9 mouse cellular contexts compared by ENCODE assay signal in genomic region chr7:131899356-131899755, GRCm38 (mm10).
DNase-seq lines count a peak whose midpoint lies in the region; ATAC-seq lines count a peak whose summit lies in the region.
"Had no signal": no experiment of that assay in that cellular context is flagged by ENCODE, and none has a peak within 500 bp of the region (broad histone marks: within the 10 kb centered on the region; RNA-seq: fewer than 3 reads in every experiment).

No protein-coding gene starts in this region.

- H3K27ac ChIP-seq in midbrain, embryonic 14.5 days (replicated peaks; ENCODE audit: low read depth, low read length), result no peak overlapping the region
- no peak overlapping the region for H3K27ac ChIP-seq in midbrain, embryonic 15.5 days
- H3K27ac ChIP-seq in forebrain, embryonic 16.5 days (ENCODE audit: low read length), result peak overlapping the region; percentile 21; the same call in 1 of the 2 replicates
- H3K27ac ChIP-seq in limb, embryonic 10.5 days, result no peak overlapping the region
- H3K27ac ChIP-seq: embryonic facial prominence, embryonic 13.5 days had no signal

- no peaks in the 10 kb centered on the region for H3K27me3 ChIP-seq in midbrain, embryonic 14.5 days (ENCODE audit: control insufficient read depth, insufficient read depth, low read length)
- no peaks in the 10 kb centered on the region for H3K27me3 ChIP-seq in midbrain, embryonic 15.5 days (replicated peaks)
- H3K27me3 ChIP-seq in forebrain, embryonic 16.5 days (replicated peaks; ENCODE audit: control insufficient read depth, insufficient read depth, low read length), result no peaks in the 10 kb centered on the region
- H3K27me3 ChIP-seq in limb, embryonic 10.5 days (ENCODE audit: low read depth, poor library complexity, severe bottlenecking), result no peaks in the 10 kb centered on the region

- ATAC-seq in midbrain, embryonic 14.5 days (ENCODE audit: low FRiP score, low TSS enrichment), result no peak
- no peak for ATAC-seq in midbrain, embryonic 15.5 days (replicated peaks)
- peak; percentile 40; the same call in 1 of the 2 replicates for ATAC-seq in forebrain, embryonic 16.5 days

- DNase-seq in midbrain, embryonic 14.5 days, result peak; percentile 94
- peak; percentile 93 for DNase-seq in brain, adult 2 months (ENCODE audit: low read depth, low spot score)
- DNase-seq in hindlimb bud, embryonic 11.5 days (ENCODE audit: extremely low spot score, low read depth, low spot score), result peak; percentile 56
- peak; percentile 58 for DNase-seq in limb, embryonic 10.5 days (ENCODE audit: low spot score)
- DNase-seq in retina, embryonic 14.5 days (ENCODE audit: low spot score), result peak; percentile 86
- DNase-seq in natural killer cell, adult 2 months (ENCODE audit: low spot score in 2 of 2), result no peak

- 8% methylated on average over 2 of the region's 2 CpGs for WGBS in midbrain, embryonic 14.5 days
- WGBS in midbrain, embryonic 15.5 days, result 3% methylated on average over 2 of the region's 2 CpGs
- WGBS in forebrain, embryonic 16.5 days, result 0% methylated on average over 2 of the region's 2 CpGs
- WGBS in limb, embryonic 10.5 days, result 12% methylated on average over 2 of the region's 2 CpGs

- no peak overlapping the region for H3K4me2 ChIP-seq in midbrain, embryonic 14.5 days (ENCODE audit: low read length)
- no peak overlapping the region for H3K4me2 ChIP-seq in midbrain, embryonic 15.5 days
- H3K4me2 ChIP-seq in forebrain, embryonic 16.5 days (ENCODE audit: low read length), result no peak overlapping the region
- H3K4me2 ChIP-seq: embryonic facial prominence, embryonic 13.5 days had no signal

- peaks cover 7% of the 10 kb centered on the region for H3K9me3 ChIP-seq in midbrain, embryonic 14.5 days (ENCODE audit: control insufficient read depth, low read length)
- H3K9me3 ChIP-seq in midbrain, embryonic 15.5 days, result no peaks in the 10 kb centered on the region
- H3K9me3 ChIP-seq in forebrain, embryonic 16.5 days (ENCODE audit: control insufficient read depth, low read length), result peaks cover 6% of the 10 kb centered on the region; the same call in 1 of the 2 replicates
- H3K9me3 ChIP-seq in limb, embryonic 10.5 days (replicated peaks), result peaks cover 3% of the 10 kb centered on the region; the same call in 1 of the 2 replicates

- no peak overlapping the region for H3K9ac ChIP-seq in midbrain, embryonic 14.5 days (replicated peaks; ENCODE audit: low read length)
- H3K9ac ChIP-seq in midbrain, embryonic 15.5 days, result no peak overlapping the region
- no peak overlapping the region for H3K9ac ChIP-seq in forebrain, embryonic 16.5 days (replicated peaks; ENCODE audit: low read depth, low read length)
- H3K9ac ChIP-seq: embryonic facial prominence, embryonic 13.5 days had no signal

- no peaks in the 10 kb centered on the region for H3K36me3 ChIP-seq in midbrain, embryonic 14.5 days (ENCODE audit: control insufficient read depth, insufficient read depth, low read length)
- no peaks in the 10 kb centered on the region for H3K36me3 ChIP-seq in midbrain, embryonic 15.5 days (replicated peaks)
- H3K36me3 ChIP-seq in forebrain, embryonic 16.5 days (ENCODE audit: control insufficient read depth, insufficient read depth), result no peaks in the 10 kb centered on the region
- H3K36me3 ChIP-seq in limb, embryonic 10.5 days, result no peaks in the 10 kb centered on the region
- H3K36me3 ChIP-seq: embryonic facial prominence, embryonic 13.5 days had no signal

- H3K4me1 ChIP-seq in midbrain, embryonic 14.5 days (ENCODE audit: control insufficient read depth, insufficient read depth, low read length), result no peaks in the 10 kb centered on the region
- H3K4me1 ChIP-seq in midbrain, embryonic 15.5 days, result peaks cover 5% of the 10 kb centered on the region; the same call in 1 of the 2 replicates
- peaks cover 6% of the 10 kb centered on the region for H3K4me1 ChIP-seq in forebrain, embryonic 16.5 days (replicated peaks; ENCODE audit: control insufficient read depth, insufficient read depth, low read length)
- H3K4me1 ChIP-seq in limb, embryonic 10.5 days, result no peaks in the 10 kb centered on the region

- no peak overlapping the region for H3K4me3 ChIP-seq in midbrain, embryonic 14.5 days (replicated peaks; ENCODE audit: low read depth, low read length)
- no peak overlapping the region for H3K4me3 ChIP-seq in midbrain, embryonic 15.5 days
- H3K4me3 ChIP-seq in forebrain, embryonic 16.5 days (replicated peaks; ENCODE audit: low read length), result no peak overlapping the region
- H3K4me3 ChIP-seq in limb, embryonic 10.5 days, result no peak overlapping the region
- H3K4me3 ChIP-seq: embryonic facial prominence, embryonic 13.5 days had no signal

Comparison
In these comparisons a context has a peak if more than half of its experiments do, and no peak if none do; other contexts are left out.
1. DNase-seq: peak in midbrain, embryonic 14.5 days (single experiment), brain, adult 2 months (single experiment), hindlimb bud, embryonic 11.5 days (single experiment), limb, embryonic 10.5 days (single experiment) and retina, embryonic 14.5 days (single experiment); none in natural killer cell, adult 2 months (0 of 2).